Mouse (Mus musculus) neural tube, embryonic 11.5 days (tissue): ENCODE results near the gene Trp53rka. TPM values are rescaled to one million over a fixed set of nuclear protein-coding genes. Genes with fewer than 3 reads are reported as not detected.
A peak's percentile ranks its signal among the peaks of the same experiment; 100 is the strongest.

Source experiments
- ATAC-seq: fragments of 200-750 bp; cut with Nextera tagmentation; 2 replicates; pipeline ENCODE4 v1.8.0; 2017; ENCODE audit warnings: moderate number of reproducible peaks, mild to moderate bottlenecking, moderate TSS enrichment, moderate library complexity; ENCODE audit not compliant: insufficient read depth, low FRiP score, low TSS enrichment
- DNase-seq: peaks from one replicate; pipeline ENCODE4 v3.0.0-alpha.2; 2015; ENCODE audit warnings: low spot score
- H3K27ac ChIP-seq: fragments of 300-500 bp; sonication (generic); 2 replicates; pipeline ENCODE4 v1.5.1; 2014; ENCODE audit warnings: low read depth, mild to moderate bottlenecking, low read length
- H3K27me3 ChIP-seq: fragments of 300-500 bp; sonication (generic); 2 replicates; pipeline ENCODE4 v1.6.1; 2014; ENCODE audit warnings: mild to moderate bottlenecking, low read length, mixed read lengths; ENCODE audit not compliant: control insufficient read depth, insufficient read depth
- H3K36me3 ChIP-seq: fragments of 300-500 bp; sonication (generic); 2 replicates; pipeline ENCODE4 v1.6.1; 2014; ENCODE audit warnings: mild to moderate bottlenecking, low read length, moderate library complexity, mixed read lengths; ENCODE audit not compliant: control insufficient read depth, insufficient read depth
- H3K4me1 ChIP-seq: fragments of 300-500 bp; sonication (generic); 2 replicates; pipeline ENCODE4 v1.6.1; 2014; ENCODE audit warnings: low read length, mixed read lengths; ENCODE audit not compliant: control insufficient read depth, insufficient read depth
- H3K4me2 ChIP-seq: fragments of 300-500 bp; sonication (generic); 2 replicates; pipeline ENCODE4 v1.6.1; 2014; ENCODE audit warnings: low read depth, mild to moderate bottlenecking, moderate library complexity
- H3K4me3 ChIP-seq: fragments of 300-500 bp; sonication (generic); 2 replicates; pipeline ENCODE4 v1.5.1; 2014; ENCODE audit warnings: low read depth, low read length
- H3K9ac ChIP-seq: fragments of 300-500 bp; sonication (generic); 2 replicates; pipeline ENCODE4 v1.6.1; 2014; ENCODE audit warnings: mild to moderate bottlenecking, low read length
- H3K9me3 ChIP-seq: fragments of 300-500 bp; sonication (generic); 2 replicates; pipeline ENCODE4 v1.6.1; 2016; ENCODE audit warnings: low read length; ENCODE audit not compliant: control insufficient read depth
- WGBS: fragments of 180-500 bp; shearing (Covaris S2); extraction: QIAGEN DNeasy Blood & Tissue Kit; methylation state at CpG from one replicate; pipeline ENCODE4 v1.1.7; 2014; 5-methylcytosine and 5-hydroxymethylcytosine counted together
- polyA plus RNA-seq: library from polyadenylated mRNA; unstranded; fragments of >200 nt; fragmentation: Nextera tagmentation; extraction: Ambion mirVana; gene quantifications from 2 replicates; pipeline ENCODE4 v1.2.1, GENCODE M21; 2014

Trp53rka gene
- polyA plus RNA-seq, 1 experiment from 2014 or later, result 52.9 TPM

GRCm38 (mm10) chr2:165473003-165473402 is 20.1 kb downstream of the Trp53rka start, which contains the start of gene Slc13a3:
TSS of gene Slc13a3 (minus strand) at chr2:165473230.
- Histone ChIP-seq H3K4me1 (0 out of 2 replicates have a peak, but pooled peaks cover 6% of the 10 kb centered on the region), H3K27ac (no peak within 1 kb of the TSS), H3K9ac (peak within 1 kb of the TSS; percentile 29; the same call in 1 of the 2 replicates), H3K36me3 (no peaks in the 10 kb centered on the region), H3K4me3 (no peak within 1 kb of the TSS), H3K4me2 (peak within 1 kb of the TSS; percentile 41; the same call in 1 of the 2 replicates), H3K27me3 (peaks cover 19% of the 10 kb centered on the region), H3K9me3 (no peaks in the 10 kb centered on the region)
- WGBS, result 2% methylated on average over 33 of the region's 35 CpGs
- ATAC-seq (no peak), DNase-seq (peak; percentile 26)

GRCm38 (mm10) chr2:165471943-165472342 is 21.2 kb downstream of the Trp53rka start:
- no peak overlapping the region for H3K4me2 ChIP-seq
- H3K4me1 ChIP-seq, result 0 out of 2 replicates have a peak, but pooled peaks cover 6% of the 10 kb centered on the region
- no peak overlapping the region for H3K27ac ChIP-seq
- no peaks in the 10 kb centered on the region for H3K36me3 ChIP-seq
- ATAC-seq (no peak), DNase-seq (no peak)
- peaks cover 19% of the 10 kb centered on the region for H3K27me3 ChIP-seq
- 77% methylated on average over 11 of the region's 11 CpGs for WGBS
- H3K9me3 ChIP-seq, result no peaks in the 10 kb centered on the region
- no peak overlapping the region for H3K4me3 ChIP-seq
- H3K9ac ChIP-seq, result no peak overlapping the region

- H3K36me3 ChIP-seq, result no peaks in the 10 kb centered on the region
- WGBS, result 35% methylated on average over 5 of the region's 5 CpGs
- peaks cover 19% of the 10 kb centered on the region for H3K27me3 ChIP-seq
- 0 out of 2 replicates have a peak, but pooled peaks cover 6% of the 10 kb centered on the region for H3K4me1 ChIP-seq
- ATAC-seq (no peak), DNase-seq (no peak)
- H3K9ac ChIP-seq, result no peak overlapping the region
- H3K9me3 ChIP-seq, result no peaks in the 10 kb centered on the region
- no peak overlapping the region for H3K4me3 ChIP-seq
- H3K4me2 ChIP-seq, result no peak overlapping the region
- no peak overlapping the region for H3K27ac ChIP-seq
Measured at GRCm38 (mm10) chr2:165470167-165470566, 23.0 kb downstream of the Trp53rka start.

GRCm38 (mm10) chr2:165467824-165468452 is 25.2 kb downstream of the Trp53rka start:
- DNase-seq (no peak), ATAC-seq (no peak)
- H3K36me3 ChIP-seq, result no peaks in the 10 kb centered on the region
- H3K4me3 ChIP-seq, result no peak overlapping the region
- H3K4me2 ChIP-seq, result no peak overlapping the region
- H3K27me3 ChIP-seq, result peaks cover 9% of the 10 kb centered on the region
- WGBS, result 60% methylated on average over 15 of the region's 15 CpGs
- H3K9ac ChIP-seq, result no peak overlapping the region
- no peaks in the 10 kb centered on the region for H3K9me3 ChIP-seq
- 0 out of 2 replicates have a peak, but pooled peaks cover 4% of the 10 kb centered on the region for H3K4me1 ChIP-seq
- H3K27ac ChIP-seq, result no peak overlapping the region

GRCm38 (mm10) chr2:165459663-165460062 is 33.5 kb downstream of the Trp53rka start:
- no peak for ATAC-seq
- no peaks in the 10 kb centered on the region for H3K4me1 ChIP-seq
- no peaks in the 10 kb centered on the region for H3K27me3 ChIP-seq
- no peak overlapping the region for H3K4me3 ChIP-seq
- no peaks in the 10 kb centered on the region for H3K36me3 ChIP-seq
- no peak for DNase-seq
- no peaks in the 10 kb centered on the region for H3K9me3 ChIP-seq
- no peak overlapping the region for H3K4me2 ChIP-seq
- WGBS, result 21% methylated on average over 7 of the region's 7 CpGs
- H3K9ac ChIP-seq, result no peak overlapping the region
- H3K27ac ChIP-seq, result no peak overlapping the region

- Histone ChIP-seq H3K9me3 (no peaks in the 10 kb centered on the region), H3K4me3 (no peak overlapping the region), H3K4me2 (no peak overlapping the region), H3K36me3 (no peaks in the 10 kb centered on the region), H3K4me1 (no peaks in the 10 kb centered on the region), H3K27me3 (no peaks in the 10 kb centered on the region), H3K27ac (no peak overlapping the region), H3K9ac (no peak overlapping the region)
- 75% methylated on average over 5 of the region's 5 CpGs for WGBS
- no peak for ATAC-seq
- DNase-seq, result no peak
Measured at GRCm38 (mm10) chr2:165458189-165458588, 34.9 kb downstream of the Trp53rka start.

- no peaks in the 10 kb centered on the region for H3K4me1 ChIP-seq
- DNase-seq (no peak), ATAC-seq (no peak)
- no peak overlapping the region for H3K4me3 ChIP-seq
- no peaks in the 10 kb centered on the region for H3K27me3 ChIP-seq
- WGBS, result 58% methylated on average over 2 of the region's 2 CpGs
- H3K9me3 ChIP-seq, result no peaks in the 10 kb centered on the region
- H3K9ac ChIP-seq, result no peak overlapping the region
- no peak overlapping the region for H3K27ac ChIP-seq
- no peaks in the 10 kb centered on the region for H3K36me3 ChIP-seq
- no peak overlapping the region for H3K4me2 ChIP-seq
Measured at GRCm38 (mm10) chr2:165456710-165457109, 36.4 kb downstream of the Trp53rka start.

- H3K4me3 ChIP-seq, result no peak overlapping the region
- no peaks in the 10 kb centered on the region for H3K36me3 ChIP-seq
- H3K9ac ChIP-seq, result no peak overlapping the region
- H3K27ac ChIP-seq, result no peak overlapping the region
- DNase-seq, result no peak
- no peaks in the 10 kb centered on the region for H3K9me3 ChIP-seq
- H3K4me1 ChIP-seq, result no peaks in the 10 kb centered on the region
- 83% methylated on average over 12 of the region's 12 CpGs for WGBS
- no peak overlapping the region for H3K4me2 ChIP-seq
- no peak for ATAC-seq
- H3K27me3 ChIP-seq, result no peaks in the 10 kb centered on the region
Measured at GRCm38 (mm10) chr2:165452730-165453693, 40.1 kb downstream of the Trp53rka start.
